Comparison of ENCODE assay signal across 8 mouse cellular contexts in genomic region chr9:35175251-35176123, GRCm38 (mm10). TPM values are rescaled to one million over a fixed set of nuclear protein-coding genes. Genes with fewer than 3 reads are reported as not detected.
DNase-seq lines count a peak whose midpoint lies in the region; ATAC-seq lines count a peak whose summit lies in the region.

Dcps (minus strand) TSS chr9:35176061.

- H3K9me3 ChIP-seq in heart, embryonic 10.5 days: no peaks in the 10 kb centered on the region
- no peaks in the 10 kb centered on the region for H3K9me3 ChIP-seq in kidney, embryonic 15.5 days (replicated peaks)

- peak; percentile 99 for ATAC-seq in erythroblast, adult 5-6 weeks (replicated peaks; ENCODE audit: low FRiP score, poor library complexity, severe bottlenecking)
- peak; percentile 98 for ATAC-seq in kidney, embryonic 15.5 days (replicated peaks; ENCODE audit: low FRiP score)
- ATAC-seq in monocyte, adult 5-6 weeks (replicated peaks; ENCODE audit: insufficient number of reproducible peaks, low FRiP score, low TSS enrichment, poor library complexity, severe bottlenecking): peak; percentile 99

- under 1% methylated on average over 38 of the region's 38 CpGs for WGBS in heart, embryonic 10.5 days
- under 1% methylated on average over 38 of the region's 38 CpGs for WGBS in kidney, embryonic 15.5 days

- H3K27ac ChIP-seq in heart, embryonic 10.5 days: peak within 1 kb of the TSS; percentile 91
- H3K27ac ChIP-seq in kidney, embryonic 15.5 days: peak within 1 kb of the TSS; percentile 87

- peaks cover 8% of the 10 kb centered on the region for H3K36me3 ChIP-seq in heart, embryonic 10.5 days
- H3K36me3 ChIP-seq in kidney, embryonic 15.5 days: peaks cover 9% of the 10 kb centered on the region; the same call in 1 of the 2 replicates

- H3K4me3 ChIP-seq in heart, embryonic 10.5 days: peak within 1 kb of the TSS; percentile 68
- H3K4me3 ChIP-seq in kidney, embryonic 15.5 days (replicated peaks): peak within 1 kb of the TSS; percentile 68

- no peaks in the 10 kb centered on the region for H3K27me3 ChIP-seq in heart, embryonic 10.5 days (ENCODE audit: insufficient read depth, poor library complexity, severe bottlenecking)
- H3K27me3 ChIP-seq in kidney, embryonic 15.5 days: no peaks in the 10 kb centered on the region

- peaks cover 10% of the 10 kb centered on the region for H3K4me1 ChIP-seq in heart, embryonic 10.5 days
- H3K4me1 ChIP-seq in kidney, embryonic 15.5 days: peaks cover 11% of the 10 kb centered on the region

- H3K4me2 ChIP-seq in kidney, embryonic 15.5 days: peak within 1 kb of the TSS; percentile 89

- DNase-seq in B cell, adult 2 months: peak; percentile 94 to 96
- DNase-seq in brain, adult 2 months (ENCODE audit: low read depth, low spot score): peak; percentile 99
- DNase-seq in heart, embryonic 10.5 days (ENCODE audit: low spot score): peak; percentile 99
- peak; percentile 95 for DNase-seq in liver
- DNase-seq in spleen, postnatal 4 days (ENCODE audit: low spot score in 2 of 2): peak; percentile 91 to 95

- peak within 1 kb of the TSS; percentile 58 for H3K9ac ChIP-seq in kidney, embryonic 15.5 days

RNA-seq across cellular contexts. Expression of gene Dcps, which starts in this region (rescaled TPM):
- total RNA-seq in erythroblast, adult 5-6 weeks (2015; ENCODE audit: low replicate concordance): 6.1 and 7.5 TPM in 2 replicates
- 7.4 and 8.3 TPM in 2 replicates for total RNA-seq in erythroblast, adult 5-6 weeks (2017; ENCODE audit: low replicate concordance)
- polyA plus RNA-seq in heart, embryonic 10.5 days (2016; fragmentation: Nextera tagmentation; extraction: Ambion mirVana): 74.8 and 81.9 TPM in 2 replicates
- polyA plus RNA-seq in kidney, embryonic 15.5 days (2015; fragmentation: Nextera tagmentation; extraction: Ambion mirVana): 94.4 and 95.4 TPM in 2 replicates
- total RNA-seq in monocyte, adult 5-6 weeks (2017): 22.0 to 26.1 TPM (median 25.5 TPM) in 3 replicates

Comparison
In these comparisons a context has a peak if more than half of its experiments do, and no peak if none do; other contexts are left out.
1. Peak in every context shown above with its lines: DNase-seq, ATAC-seq, H3K4me3 ChIP-seq and H3K27ac ChIP-seq.